Mouse (Mus musculus) gastrocnemius, postnatal 25 days (tissue): ENCODE measurements at regions not wholly inside any gene's neighbourhood (a gene's known extent, or its start where the extent isn't known, plus 50 kb on each side); places are given as distances from the start of the nearest gene placed in this dataset.

ENCODE experiments used
- DNase-seq: peaks from one replicate; pipeline ENCODE4 v3.0.0; 2022

GRCm38 (mm10) chr15:25468478-25468877, 54.9 kb upstream of the Basp1 start:
- DNase-seq = no peak

DNA sequence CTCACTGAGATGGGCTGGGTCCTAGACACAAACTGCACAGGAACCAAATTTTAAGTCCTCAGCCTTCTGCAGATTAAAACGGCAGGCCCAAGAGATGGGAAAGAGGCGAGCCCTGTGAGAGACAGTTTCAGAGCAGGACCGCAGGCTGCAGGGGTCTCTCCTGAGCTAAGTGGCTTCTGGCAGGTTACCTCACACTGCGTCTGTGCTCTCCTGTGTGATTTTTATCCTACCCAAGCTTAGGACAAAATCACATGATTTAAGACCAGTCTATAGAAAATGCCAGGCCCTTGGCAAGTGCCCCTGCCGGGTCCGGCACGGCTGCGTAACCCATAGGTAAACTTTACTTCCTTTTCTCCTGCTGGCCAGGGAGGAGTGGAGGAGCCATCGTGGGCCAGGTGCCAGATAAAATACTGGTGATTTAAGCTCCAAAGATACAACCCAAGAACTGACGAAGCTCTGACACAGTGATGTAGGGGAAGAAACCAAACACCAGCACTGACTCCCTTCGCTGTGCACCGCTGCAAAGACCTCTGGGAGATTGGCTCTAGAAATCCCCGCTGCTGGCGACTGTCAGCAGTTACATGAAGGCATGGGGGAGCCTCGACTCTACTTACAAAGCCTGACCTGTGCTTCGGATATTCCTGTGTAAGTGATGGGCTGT, 55.8 kb upstream of the Basp1 start:
- no peak for DNase-seq

- DNase-seq = no peak
Measured at GRCm38 (mm10) chr15:25471331-25471730, 57.8 kb upstream of the Basp1 start.

DNA sequence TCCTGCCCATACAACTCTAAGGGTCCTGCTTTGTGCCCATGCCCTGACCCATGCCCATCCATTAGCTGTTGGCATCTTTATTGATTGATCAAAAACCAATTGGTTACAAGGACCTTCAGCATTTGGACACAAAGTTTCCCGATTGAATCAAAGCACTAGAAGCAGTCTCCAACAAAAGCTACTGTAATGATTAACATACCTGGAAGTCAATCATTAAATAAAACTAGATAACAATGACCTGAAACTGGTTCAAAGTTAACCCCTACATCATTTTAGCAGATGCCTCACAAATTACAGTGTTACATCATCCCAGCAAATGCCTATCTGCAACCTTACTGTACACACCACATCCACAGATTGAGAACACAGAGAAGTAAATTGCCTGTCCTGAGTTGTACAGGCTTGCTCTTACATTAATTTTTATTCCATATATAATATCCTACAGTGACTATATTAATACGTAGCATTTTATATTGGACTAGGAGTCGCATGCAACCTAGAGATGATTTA, 59.7 kb upstream of the Basp1 start:
- DNase-seq = no peak

GRCm38 (mm10) chr15:25474096-25474495, 60.5 kb upstream of the Basp1 start:
- DNase-seq = no peak

- peak; percentile 21 for DNase-seq
Measured at GRCm38 (mm10) chr15:25482586-25482985, 69.0 kb upstream of the Basp1 start.

- no peak for DNase-seq
Measured at GRCm38 (mm10) chr15:25485372-25485771, 71.8 kb upstream of the Basp1 start.

DNA sequence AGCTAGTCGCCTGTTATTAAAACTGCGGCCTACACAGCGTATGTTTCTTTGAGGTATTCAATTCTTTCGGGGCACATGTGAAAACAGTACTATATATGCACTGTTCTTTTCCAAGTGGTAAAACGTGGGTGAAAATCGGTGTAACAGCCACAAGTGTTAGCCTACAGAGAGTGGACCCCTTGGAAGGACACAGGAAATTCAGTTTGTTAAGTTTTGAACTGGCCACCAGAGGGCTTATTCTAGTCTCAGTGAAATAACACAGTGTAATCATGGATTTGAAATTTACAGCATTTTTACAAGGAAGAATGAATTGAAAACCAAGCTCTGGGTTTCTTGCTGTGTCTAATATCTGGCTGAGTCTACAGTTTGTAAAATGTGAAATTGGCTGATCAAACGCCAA, 72.6 kb upstream of the Basp1 start:
- no peak for DNase-seq

DNA sequence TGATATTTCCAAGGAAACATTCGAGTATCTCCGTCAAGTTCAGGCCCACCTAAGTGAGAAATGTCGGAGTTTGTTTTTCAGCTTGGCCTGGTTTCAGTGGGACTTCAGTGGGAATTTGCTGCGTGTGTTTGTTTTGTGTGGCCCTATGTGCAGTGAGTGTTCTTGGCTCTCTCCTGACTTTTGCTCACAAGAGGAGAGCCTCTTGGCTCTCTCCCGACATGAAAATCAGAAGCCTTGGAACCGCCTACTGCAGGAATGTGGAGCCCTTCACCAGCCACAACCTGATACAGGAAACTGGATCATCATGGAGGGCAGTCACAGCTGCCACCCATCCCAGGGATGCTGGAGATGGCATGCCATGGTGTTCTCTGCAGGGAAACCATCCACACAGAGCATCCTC, 76.2 kb upstream of the Basp1 start:
- no peak for DNase-seq

DNA sequence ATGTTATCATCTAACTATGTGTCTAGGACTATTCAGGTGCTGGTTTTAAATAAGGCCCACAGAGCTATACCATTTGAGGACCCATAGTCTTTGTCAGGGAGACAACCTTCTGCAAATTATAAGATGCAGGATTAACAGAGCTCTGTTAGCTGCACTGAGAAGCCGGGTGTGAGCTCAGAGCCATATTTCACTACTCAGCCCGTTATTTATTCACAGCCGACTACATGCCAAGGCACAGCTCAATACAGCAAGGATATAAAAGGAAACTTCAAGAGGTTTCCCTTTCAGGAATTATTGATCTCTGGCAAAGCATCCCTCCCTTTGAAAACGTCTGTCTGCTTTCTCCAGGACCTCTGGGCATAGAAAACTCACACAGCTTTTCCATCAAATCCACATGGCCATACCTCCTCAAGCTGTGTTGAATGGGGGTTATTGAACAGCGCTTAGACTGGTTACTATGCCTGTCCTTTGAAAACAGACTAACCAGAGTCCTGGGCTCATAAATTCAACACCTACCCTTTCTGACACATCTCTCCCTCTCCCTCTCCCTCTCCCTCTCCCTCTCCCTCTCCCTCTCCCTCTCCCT, 78.7 kb upstream of the Basp1 start:
- DNase-seq = no peak

DNA sequence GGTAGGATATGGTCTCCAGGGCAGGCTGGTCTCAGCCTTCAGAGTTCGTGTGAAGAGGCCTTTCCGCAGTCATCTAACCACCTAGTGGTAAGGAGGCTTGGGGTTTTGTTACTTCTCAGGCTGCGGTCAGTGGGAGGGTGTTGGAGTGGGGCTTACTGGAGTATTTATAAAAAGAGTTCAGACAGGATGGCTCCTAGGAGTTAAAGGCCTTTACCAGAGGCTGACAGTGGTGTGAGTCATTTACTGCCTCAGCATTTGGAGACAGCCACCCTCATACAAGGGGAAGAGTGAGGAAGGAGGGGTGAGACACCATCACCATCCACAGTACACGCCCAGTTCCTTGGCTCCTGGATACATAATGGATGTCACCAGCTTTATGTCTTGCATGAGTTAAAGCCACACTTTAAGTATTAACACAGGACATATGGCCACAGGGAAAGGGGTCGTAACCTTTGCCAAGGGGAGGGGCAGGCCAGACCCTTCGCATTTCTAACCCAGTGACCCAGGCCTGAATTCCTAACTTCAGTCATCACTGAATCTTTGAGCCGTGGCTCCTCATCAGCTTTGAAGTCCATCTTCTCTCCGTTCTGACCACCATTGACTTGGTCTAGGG, 81.2 kb upstream of the Basp1 start:
- DNase-seq = no peak

- no peak for DNase-seq
Measured at GRCm38 (mm10) chr15:25495926-25496644, 82.5 kb upstream of the Basp1 start.

DNA sequence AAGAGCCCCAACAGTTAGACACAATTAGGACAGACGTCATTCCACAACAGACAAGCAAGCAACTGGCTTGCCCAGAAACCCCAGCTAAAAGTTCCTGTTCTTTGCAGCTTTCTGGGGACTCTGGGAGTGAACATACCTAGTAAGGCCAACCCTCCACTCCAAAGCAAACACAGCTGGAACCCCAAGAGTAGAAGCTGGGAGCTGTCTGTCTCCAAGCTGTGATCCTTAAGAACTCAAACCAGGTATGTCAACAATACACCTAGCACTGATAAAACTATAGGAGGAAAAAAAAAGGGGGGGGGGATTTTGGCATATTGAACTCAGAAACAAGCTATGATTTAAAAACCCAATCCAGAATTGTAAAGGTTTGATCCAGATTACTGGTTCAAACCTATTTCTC, 84.2 kb upstream of the Basp1 start:
- DNase-seq = no peak

GRCm38 (mm10) chr15:25498422-25498821, 84.9 kb upstream of the Basp1 start:
- no peak for DNase-seq

GRCm38 (mm10) chr15:25502513-25502912, 88.9 kb upstream of the Basp1 start:
- DNase-seq = no peak

- no peak for DNase-seq
Measured at GRCm38 (mm10) chr15:25503104-25503503, 89.5 kb upstream of the Basp1 start.

- no peak for DNase-seq
Measured at GRCm38 (mm10) chr15:25509139-25509538, 95.6 kb upstream of the Basp1 start.

DNA sequence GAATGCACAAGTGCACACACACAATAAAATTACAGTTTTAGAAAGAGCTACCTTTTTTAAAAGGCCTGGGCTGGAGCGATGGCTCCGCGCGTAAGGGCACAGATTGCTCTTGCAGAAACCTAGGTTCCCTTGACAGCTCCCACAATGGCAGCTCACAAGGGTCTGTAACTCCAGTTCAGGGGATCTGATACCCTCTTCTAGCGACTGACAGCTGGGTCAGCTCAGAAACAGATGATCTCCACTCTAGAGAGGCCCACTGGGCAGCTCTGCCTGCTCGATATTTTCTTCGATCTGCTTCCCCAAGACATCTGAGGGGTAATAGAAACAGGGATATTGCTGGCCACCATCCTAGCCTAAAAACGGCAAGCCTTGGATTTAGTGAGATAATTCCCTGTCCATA, 96.0 kb upstream of the Basp1 start:
- DNase-seq = no peak

DNA sequence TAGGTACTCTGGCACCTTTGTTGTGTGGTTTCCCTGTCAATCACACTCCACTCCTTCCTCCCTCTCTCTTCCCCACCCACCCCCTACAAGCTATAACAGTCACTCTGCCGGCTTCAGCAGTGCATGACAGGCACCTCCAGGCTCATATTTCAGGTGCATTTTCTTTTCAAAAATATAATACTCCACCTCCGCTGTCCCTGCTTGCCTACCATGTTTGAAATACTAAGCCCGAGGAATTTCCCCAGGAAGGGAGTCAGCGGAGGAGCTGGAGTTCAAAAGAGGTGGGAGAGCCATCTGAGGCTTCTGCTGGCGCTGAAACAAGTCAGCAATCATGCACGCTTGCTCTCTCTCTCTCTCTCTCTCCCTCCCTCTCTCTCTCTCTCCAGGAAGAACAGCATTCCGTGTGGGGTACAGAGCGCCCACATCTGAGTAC, 96.5 kb upstream of the Basp1 start:
- DNase-seq = no peak

DNA sequence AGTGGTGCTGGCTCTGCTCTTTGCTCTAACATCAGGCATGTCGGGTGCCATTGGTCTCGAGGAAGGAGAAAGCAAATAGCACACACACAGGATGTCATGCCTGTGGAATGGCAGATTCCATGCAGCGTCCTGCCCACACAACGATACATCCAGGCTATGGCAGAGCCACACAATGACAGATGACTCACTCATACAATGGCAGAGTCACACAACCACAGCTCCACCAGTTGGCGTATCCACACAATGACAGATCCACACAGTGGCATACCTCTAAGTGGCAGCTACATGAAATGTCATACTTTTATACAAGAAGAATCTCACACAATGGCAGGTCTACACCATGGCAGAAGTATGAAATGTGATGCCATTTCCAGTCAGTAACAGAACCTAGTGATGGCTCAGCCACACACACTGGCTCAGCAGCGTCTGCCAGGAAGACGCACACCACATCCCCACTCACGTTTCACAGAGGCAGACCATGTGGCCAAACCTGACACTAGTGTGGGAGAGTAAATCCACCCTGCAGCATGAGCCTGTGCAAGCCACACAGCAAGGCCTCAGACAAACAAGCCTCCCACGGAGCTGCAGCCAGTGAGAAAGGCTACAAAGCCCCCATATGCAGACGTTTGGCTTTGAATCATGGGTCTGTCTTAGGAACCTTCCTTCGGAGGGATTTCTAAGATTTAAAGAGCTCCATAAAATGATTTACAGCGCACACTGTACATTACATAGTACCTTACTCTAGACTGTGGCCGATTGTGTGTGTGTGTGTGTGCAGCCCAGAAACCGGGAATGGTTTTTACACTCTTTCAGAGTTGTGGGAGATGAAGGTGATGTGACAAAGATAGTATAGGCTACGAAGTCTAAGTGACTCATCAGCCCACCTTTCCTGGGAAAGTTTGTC, 104.0 kb upstream of the Myo10 start:
- DNase-seq = no peak

- DNase-seq = no peak
Measured at GRCm38 (mm10) chr15:25524189-25524588, 98.1 kb upstream of the Myo10 start.

DNA sequence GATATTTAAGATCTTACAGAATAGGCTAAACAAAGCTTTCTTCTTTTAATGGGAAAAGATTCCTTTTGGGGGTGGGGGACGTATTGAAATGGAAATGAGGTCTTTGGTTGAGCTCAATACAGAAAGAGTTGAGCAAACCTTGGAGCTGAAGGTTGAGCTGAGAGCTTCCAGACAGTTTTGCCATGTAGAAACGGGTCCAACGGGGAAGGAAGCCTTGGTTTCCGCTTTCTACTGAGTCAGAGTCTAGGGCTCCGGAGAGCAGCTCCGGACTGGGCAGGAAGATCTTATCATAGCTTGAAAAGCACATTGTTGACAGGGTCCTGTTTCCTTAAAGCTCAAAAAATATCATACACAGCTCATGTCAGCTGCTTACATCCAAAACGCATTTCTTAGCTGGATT, 97.0 kb upstream of the Myo10 start:
- DNase-seq = no peak
